ENCODE assay signal across 18 mouse cellular contexts in genomic region chr13:113573377-113573776, GRCm38 (mm10).
"Had no signal": no experiment of that assay in that cellular context is flagged by ENCODE, and none has a peak within 500 bp of the region (broad histone marks: within the 10 kb centered on the region; RNA-seq: fewer than 3 reads in every experiment).

No protein-coding gene starts in this region.

- ATAC-seq: forebrain, postnatal 0 days; hindbrain, embryonic 16.5 days; inflammation-experienced regulatory T-cells, adult 6 months; intestine, embryonic 15.5 days; intestine, postnatal 0 days had no signal

- DNase-seq: forebrain, postnatal 0 days; gastrocnemius, postnatal 14 days; gastrocnemius, postnatal 36 days; heart, adult 2 months; heart, postnatal 10 days; heart, postnatal 4 days; kidney, adult 18-20 months; kidney, adult 8-10 months; kidney, postnatal 10 days; kidney, postnatal 25 days; kidney, postnatal 4 days; layer of hippocampus, adult 9-11 months; layer of hippocampus, postnatal 36 days; liver had no signal
